ENCODE assay signal across 18 mouse cellular contexts in genomic region chr11:57652923-57653660, GRCm38 (mm10). TPM values are rescaled to one million over a fixed set of nuclear protein-coding genes. Genes with fewer than 3 reads are reported as not detected.
DNase-seq lines count a peak whose midpoint lies in the region; ATAC-seq lines count a peak whose summit lies in the region.
"Had no signal": no experiment of that assay in that cellular context is flagged by ENCODE, and none has a peak within 500 bp of the region (broad histone marks: within the 10 kb centered on the region; RNA-seq: fewer than 3 reads in every experiment).

No protein-coding gene starts in this region.

- peaks cover 63% of the 10 kb centered on the region for H3K4me1 ChIP-seq in intestine, embryonic 16.5 days (ENCODE audit: control insufficient read depth, insufficient read depth, low read length)
- peaks cover 48% of the 10 kb centered on the region for H3K4me1 ChIP-seq in intestine, embryonic 15.5 days (replicated peaks)

- WGBS in intestine, embryonic 16.5 days: 83% methylated on average over 14 of the region's 14 CpGs
- WGBS in intestine, embryonic 15.5 days: 83% methylated on average over 14 of the region's 14 CpGs

- H3K9ac ChIP-seq in intestine, embryonic 16.5 days (ENCODE audit: low read depth, low read length): 0 out of 2 replicates have a peak overlapping the region, but pooled peaks have one; percentile 4
- no peak overlapping the region for H3K9ac ChIP-seq in intestine, embryonic 15.5 days
- H3K9ac ChIP-seq: forebrain, postnatal 0 days; lung, embryonic 14.5 days had no signal

- H3K9me3 ChIP-seq in intestine, embryonic 16.5 days (ENCODE audit: control insufficient read depth, low read length): no peaks in the 10 kb centered on the region
- no peaks in the 10 kb centered on the region for H3K9me3 ChIP-seq in intestine, embryonic 15.5 days
- H3K9me3 ChIP-seq: heart, embryonic 12.5 days had no signal

- no peak overlapping the region for H3K4me3 ChIP-seq in intestine, embryonic 16.5 days (ENCODE audit: low read length)
- no peak overlapping the region for H3K4me3 ChIP-seq in intestine, embryonic 15.5 days (replicated peaks)
- H3K4me3 ChIP-seq: heart, embryonic 12.5 days had no signal

- no peak for ATAC-seq in intestine, embryonic 16.5 days
- no peak for ATAC-seq in intestine, embryonic 15.5 days
- ATAC-seq: forebrain, postnatal 0 days; midbrain, embryonic 16.5 days had no signal

- H3K4me2 ChIP-seq in intestine, embryonic 16.5 days (ENCODE audit: low read depth, low read length): no peak overlapping the region
- no peak overlapping the region for H3K4me2 ChIP-seq in intestine, embryonic 15.5 days (replicated peaks)
- H3K4me2 ChIP-seq: lung, embryonic 14.5 days had no signal

- H3K27ac ChIP-seq in intestine, embryonic 16.5 days (ENCODE audit: low read length): no peak overlapping the region
- H3K27ac ChIP-seq in intestine, embryonic 15.5 days: no peak overlapping the region

- H3K36me3 ChIP-seq in intestine, embryonic 16.5 days (ENCODE audit: control insufficient read depth, insufficient read depth, low read length): no peaks in the 10 kb centered on the region
- H3K36me3 ChIP-seq in intestine, embryonic 15.5 days: no peaks in the 10 kb centered on the region
- H3K36me3 ChIP-seq: heart, embryonic 12.5 days had no signal

- DNase-seq in adrenal gland, postnatal 14 days: peak; percentile 2
- no peak for DNase-seq in adrenal gland, adult 8-10 months
- peak; percentile 15 for DNase-seq in thymus, postnatal 4 days
- DNase-seq in thymus, postnatal 0 days (ENCODE audit: low spot score): no peak
- no peak for DNase-seq in ovary, adult 18-20 months (ENCODE audit: low spot score)
- DNase-seq in lung, postnatal 36 days: no peak
- DNase-seq: adrenal gland, postnatal 25 days; cerebellum, adult 9-10 months; embryo, embryonic 11 days; forebrain, postnatal 0 days; gastrocnemius, postnatal 14 days; kidney, postnatal 36 days; left cerebral cortex, postnatal 4 days; lung, embryonic 14.5 days had no signal

- H3K27me3 ChIP-seq in intestine, embryonic 16.5 days (replicated peaks; ENCODE audit: control insufficient read depth, insufficient read depth, low read length): no peaks in the 10 kb centered on the region
- no peaks in the 10 kb centered on the region for H3K27me3 ChIP-seq in intestine, embryonic 15.5 days (replicated peaks)
- H3K27me3 ChIP-seq: heart, embryonic 12.5 days had no signal

RNA-seq across cellular contexts. Expression of gene Galnt10, which starts 7.8 kb away (rescaled TPM):
- total RNA-seq in adrenal gland, postnatal 14 days (2021): 39.8 and 46.4 TPM in 2 replicates
- 10 to 100 TPM; 55.7 to 76.3 (median 61.3) TPM for total RNA-seq in adrenal gland, adult 8-10 months (2022)
- 16.9 and 17.8 TPM in 2 replicates for polyA plus RNA-seq in intestine, embryonic 16.5 days (2015; fragmentation: Nextera tagmentation; extraction: Ambion mirVana)
- polyA plus RNA-seq in intestine, embryonic 15.5 days (2015; fragmentation: Nextera tagmentation; extraction: Ambion mirVana): 19.3 and 20.3 TPM in 2 replicates
- 22.9 and 25.1 TPM in 2 replicates for polyA plus RNA-seq in thymus, postnatal 0 days (2015; fragmentation: Nextera tagmentation; extraction: Ambion mirVana)

Comparison
In these comparisons a context has a peak if more than half of its experiments do, and no peak if none do; other contexts are left out.
1. DNase-seq: peak in adrenal gland, postnatal 14 days (single experiment) and thymus, postnatal 4 days (single experiment); none in adrenal gland, adult 8-10 months (single experiment), thymus, postnatal 0 days (single experiment), ovary, adult 18-20 months (single experiment) and lung, postnatal 36 days (single experiment).